Mouse (Mus musculus) brain, embryonic 18.5 days (tissue): ENCODE measurements at regions not wholly inside any gene's neighbourhood (a gene's known extent, or its start where the extent isn't known, plus 50 kb on each side); places are given as distances from the start of the nearest gene placed in this dataset.

Source experiments
- DNase-seq: peaks from one replicate; pipeline ENCODE4 v3.0.0-alpha.2; 2012; ENCODE audit warnings: low read depth, low spot score

DNA sequence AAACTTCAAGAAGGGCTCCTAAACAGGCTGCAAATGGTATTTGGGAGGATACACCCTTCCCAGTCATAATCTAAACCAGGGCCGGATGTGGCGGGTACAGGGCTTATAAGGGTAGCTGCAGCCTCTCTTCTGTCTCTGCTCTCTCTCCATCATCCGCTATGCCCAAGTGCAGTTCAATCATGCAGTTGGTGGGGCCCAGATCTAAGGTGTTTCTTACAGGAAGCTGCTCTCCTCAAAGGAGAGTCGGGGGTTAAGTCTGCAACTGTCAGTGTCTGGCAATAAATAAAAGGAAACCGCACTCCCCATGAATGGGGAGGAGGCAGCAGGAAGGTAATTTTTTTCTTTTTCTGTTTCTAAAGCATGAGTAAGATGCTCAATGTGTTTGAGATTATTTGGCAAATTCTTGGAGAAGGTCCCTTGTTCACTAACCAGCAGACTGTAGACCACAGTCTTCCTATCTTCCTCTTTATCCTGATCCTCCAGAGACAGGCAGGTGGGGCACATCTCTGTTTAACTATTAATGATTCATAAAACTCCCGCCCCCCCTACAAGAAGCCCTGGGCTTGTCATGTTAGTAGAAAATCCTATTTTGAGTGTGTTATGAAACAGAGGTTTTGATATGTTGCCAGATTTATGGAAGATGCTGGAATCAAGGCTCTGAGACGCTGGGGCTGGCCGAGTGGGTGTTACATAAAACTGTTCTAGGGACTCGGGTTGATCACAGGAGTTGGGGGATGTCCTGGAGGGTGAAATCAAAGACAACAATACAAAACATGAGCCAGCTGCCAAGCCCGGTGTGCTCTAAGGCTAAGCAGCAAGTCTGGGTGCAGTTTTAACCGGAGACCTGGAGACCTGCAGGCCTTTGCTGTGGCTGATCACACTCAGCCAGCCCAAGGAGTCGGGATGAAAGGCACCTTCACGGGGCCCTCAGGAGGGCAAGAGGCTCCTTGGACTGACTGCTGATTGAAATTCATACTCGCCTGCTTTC is 69.3 kb upstream of the Irf2bp2 start:
- DNase-seq, result no peak

DNA sequence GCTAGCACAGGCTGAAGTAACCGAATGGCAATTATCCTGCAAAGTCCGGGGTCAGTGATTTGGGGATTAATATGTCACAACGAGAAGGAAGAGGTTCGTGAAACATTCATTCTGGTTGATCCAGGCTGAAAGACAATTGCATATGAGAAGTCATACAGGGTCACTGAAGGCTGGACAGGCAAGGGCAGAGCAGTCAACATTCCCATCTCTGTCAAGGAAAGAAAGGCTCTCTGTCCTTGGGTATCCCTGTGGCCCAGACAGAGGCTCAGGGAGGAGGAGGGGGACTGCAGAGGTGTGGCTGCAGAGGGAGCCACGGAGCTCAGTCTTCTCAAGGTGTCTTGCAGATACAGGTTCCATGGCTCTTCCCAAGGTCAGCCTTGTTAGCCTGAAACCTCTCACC is 68.4 kb upstream of the Irf2bp2 start:
- DNase-seq, result no peak

DNA sequence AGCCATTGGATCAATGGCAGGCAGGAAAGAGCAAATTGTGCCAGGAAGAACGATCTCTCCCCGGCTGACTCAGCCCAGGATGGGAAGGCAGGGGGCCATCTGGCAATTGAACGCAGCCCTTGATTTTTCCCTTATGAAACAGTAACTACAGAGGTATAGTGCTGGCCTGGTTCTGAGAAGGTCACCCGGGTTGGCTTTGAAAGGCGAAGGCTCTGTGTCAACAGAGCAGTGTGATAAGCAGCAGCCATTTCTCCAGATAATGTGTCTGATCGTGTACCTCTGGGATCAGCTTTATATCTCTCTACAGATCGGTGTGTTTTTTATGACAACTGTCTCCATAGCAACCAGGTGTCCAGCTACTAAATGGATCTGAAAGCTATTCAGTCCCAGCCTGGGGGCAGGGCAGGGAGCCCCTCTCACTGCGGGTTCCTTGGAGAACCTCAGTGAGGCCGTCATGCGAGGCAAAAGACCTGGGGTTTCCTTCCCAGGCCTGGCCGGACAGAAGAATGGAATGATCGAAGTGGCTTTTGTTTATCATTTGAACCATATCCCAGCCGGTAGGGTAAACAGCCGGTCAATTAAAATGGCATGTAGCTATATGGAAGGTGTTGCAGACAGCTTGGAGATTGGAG is 67.8 kb upstream of the Irf2bp2 start:
- DNase-seq, result no peak

DNA sequence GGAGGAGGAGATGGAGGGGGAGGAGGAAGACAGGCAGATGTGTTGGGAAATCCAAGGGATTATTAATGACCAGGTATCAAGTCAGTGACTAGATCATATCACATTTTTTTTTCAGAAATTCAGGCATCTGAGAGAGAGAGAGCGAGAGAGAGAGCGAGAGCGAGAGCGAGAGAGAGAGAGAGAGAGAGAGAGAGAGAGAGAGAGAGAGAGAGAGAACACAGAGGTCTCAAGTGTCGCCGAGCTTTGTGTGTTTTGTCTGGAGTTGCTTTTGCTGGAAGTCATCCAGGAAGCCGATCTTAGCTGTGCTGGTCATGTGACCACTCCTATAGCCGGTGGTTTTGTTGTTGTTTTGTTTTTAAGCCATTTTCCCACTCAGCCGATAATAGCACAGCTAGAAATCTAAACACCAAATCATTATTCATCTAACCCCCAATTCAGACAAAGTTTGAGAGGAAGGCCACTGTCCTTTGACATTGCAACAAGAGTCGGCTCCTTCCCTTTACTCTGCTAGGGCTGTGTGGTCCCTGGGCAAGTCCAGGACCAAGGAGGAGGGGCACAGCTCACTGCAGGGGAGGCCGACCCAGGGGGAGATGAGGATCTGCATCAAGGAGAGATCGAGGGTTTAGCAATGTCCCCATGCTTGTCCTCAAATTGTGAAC is 67.0 kb upstream of the Irf2bp2 start:
- DNase-seq, result no peak

DNA sequence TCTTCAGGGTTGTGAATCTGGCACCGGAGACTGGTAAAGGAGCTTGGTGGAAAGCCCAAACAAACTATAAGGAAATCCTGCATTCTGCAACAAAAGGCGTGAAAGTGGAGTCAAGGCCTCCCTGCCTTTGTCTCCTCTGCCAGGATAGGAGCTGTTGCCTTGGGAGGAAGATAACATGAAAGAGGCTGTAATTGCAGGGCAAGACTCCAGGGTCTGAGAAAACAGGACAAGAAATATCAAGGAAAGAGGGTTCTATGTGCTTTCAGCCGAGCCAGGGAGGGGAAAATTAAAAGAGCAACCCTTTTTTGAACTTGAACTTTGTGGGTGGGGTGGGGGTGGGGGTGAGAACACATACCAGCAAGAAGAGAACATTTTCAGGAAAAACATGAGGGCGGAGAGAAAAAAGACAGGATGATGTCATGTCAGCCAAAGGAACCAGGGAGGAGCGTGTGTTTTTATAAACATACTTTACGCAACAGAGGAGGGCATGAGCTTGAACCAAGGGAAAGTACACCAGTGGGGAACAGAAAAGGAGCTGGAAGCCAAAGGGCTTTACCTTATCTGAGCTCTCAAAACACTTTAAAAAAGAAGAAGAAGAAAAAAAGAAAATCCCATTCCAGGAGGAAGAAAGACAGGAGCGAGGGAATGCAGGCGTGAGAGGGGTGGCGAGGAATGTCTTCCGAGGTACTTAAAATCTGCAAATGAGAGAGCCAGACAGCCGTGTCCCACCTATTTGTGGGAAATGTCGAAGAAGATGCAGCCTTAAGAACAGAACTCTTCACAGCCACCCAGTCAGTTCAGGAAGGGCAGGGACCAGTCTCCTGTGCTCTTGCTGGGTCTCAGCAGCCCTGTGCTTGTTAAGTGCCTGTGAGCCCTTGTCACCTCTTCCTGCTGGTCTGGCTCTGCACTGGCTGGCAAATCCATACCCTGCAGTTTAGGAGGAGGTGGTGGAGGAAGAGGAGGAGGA is 66.2 kb upstream of the Irf2bp2 start:
- no peak for DNase-seq

DNA sequence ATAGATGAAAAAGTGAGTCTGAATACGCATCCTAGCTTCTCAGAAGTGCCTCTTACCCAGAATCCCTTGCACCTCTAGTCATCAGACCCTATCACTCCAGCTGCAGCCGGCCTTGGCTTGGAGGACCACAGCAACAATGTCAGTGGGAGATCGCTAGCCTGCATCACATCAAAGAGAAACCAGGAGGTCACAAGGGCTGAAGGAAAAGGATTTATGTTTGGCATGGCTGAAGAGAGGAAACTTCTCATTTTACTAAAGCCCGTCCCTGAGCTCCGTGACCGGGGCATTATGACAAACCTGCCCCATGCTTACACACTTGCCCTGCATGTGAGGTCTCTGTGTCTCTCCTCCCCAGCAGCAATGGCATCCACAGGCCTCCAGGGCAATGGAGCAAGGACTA is 63.8 kb upstream of the Irf2bp2 start:
- DNase-seq, result no peak

DNA sequence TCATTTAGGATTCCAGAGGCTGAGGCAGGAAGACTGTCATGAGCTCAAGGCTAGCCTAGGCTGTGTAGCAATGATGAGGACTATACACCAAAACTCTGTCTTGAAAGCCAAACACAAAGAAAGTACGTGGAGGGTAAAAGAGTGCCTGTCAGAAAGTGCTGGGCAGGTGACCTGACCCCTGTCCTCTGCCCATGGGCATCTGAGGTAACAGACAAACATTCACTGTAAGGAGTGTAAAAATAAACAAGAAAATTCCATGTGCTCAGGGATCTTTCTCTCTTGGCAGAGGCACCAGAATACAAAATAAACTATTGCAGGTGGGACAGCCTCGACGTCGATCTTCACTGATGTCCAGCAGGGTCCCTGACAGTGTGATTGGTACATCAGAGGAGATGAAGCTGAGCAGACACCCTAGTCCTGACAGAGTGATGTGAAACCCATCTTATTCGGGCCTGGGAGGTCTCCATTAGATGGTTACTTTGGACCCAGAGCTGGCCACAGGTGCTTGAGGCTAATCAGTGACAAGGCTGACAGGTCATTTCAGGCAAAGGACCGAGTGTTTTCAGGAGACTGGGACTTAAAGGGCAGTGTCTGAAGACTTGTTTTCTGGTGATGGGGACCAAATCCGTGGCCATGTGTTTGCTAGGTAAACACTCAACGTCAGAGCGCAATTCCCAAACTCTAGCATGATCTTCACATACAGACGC is 62.9 kb upstream of the Irf2bp2 start:
- no peak for DNase-seq

DNA sequence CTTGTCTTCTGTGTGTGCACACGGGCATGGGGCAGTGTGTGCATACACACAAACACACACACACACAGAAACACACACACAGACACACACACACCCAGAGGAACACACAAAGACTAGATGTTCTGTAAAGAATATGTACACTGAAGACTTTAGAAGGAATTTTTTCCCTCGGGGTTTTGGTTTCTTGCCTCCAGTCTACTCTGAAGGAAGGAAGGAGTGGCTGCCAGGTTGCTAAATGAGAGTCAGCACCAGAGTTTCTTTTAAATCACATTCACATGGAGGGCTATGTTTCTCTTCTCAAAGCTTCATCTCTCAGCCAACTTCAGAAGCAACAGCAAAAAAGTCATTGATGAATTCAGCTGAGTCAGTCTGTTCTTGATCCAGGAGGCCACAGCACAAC is 61.8 kb upstream of the Irf2bp2 start:
- DNase-seq, result no peak

DNA sequence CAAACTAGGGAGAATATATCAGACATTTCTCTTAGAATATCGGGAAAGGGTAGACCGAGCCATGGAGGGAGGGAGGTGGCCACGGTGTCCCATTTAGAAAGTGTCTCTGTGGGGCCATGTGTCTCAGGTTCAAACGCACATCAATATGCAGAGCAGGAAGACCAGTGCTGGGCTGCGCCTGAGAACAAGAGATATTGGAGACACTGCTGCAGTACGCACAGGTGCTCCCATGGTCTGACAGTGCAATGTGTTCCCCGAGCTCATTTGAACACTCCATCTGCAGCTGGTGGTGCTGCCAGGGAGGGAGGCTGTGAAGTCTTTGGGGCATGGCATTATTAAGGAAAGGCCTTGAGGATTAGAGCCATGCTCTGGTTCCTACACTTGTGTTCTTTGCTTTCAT is 60.6 kb upstream of the Irf2bp2 start:
- DNase-seq, result no peak

DNA sequence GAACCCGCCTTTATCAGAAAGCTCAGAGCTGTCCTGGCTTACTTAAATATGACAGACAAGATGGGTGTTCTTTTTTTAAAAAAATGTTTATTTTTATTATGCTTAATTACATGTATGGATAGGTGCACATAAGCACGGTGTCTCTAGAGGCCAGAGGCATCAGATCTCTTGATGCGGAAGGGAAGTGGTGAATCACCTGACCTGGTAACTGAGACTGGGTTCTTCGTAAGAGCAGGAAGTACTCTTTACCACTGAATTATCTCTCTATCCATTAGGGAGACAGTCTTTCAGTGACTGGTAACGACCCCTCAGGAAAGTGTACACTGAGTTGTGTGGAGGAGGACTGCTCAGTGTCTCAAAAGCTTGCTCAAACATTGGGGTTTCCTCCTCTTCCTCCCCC is 58.4 kb upstream of the Irf2bp2 start:
- DNase-seq, result no peak

DNA sequence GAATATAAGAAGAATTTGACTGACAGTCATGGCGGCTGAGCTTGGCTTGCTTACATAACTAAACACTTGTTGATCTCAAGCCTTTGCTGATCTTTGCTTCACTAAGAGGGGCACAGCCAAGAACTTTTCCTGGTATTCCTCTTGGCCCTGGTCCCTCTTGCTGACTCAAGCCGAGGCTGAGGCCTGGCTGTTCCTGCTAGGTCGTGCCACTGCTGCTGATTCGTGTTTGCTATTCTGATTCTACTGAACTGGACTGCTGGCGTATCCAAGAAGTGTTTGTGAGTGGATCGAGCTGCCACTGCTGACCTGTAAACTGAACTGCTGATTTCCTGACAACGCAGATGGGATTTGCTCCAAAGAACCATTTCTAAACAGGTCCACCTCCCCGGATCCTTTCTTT is 57.2 kb upstream of the Irf2bp2 start:
- no peak for DNase-seq

DNA sequence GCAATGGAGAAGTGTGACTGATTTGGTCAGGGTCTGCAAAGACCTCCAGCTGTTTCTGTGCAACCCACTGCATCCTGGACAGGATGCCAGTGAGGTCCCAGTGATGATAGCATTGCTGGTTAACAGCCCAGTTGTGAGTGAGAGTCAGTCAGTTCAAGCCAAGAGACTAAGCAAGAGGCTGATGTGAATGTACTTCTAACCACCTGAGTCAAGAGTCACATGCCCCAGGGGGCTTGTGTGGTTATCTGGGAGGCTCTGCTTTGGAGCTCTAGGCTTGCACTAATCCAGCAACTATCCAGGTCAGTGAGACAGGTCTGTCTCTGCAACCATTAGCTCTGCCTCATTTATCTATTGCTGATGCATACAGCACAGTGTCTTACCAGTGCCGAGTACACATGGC is 55.5 kb upstream of the Irf2bp2 start:
- no peak for DNase-seq

DNA sequence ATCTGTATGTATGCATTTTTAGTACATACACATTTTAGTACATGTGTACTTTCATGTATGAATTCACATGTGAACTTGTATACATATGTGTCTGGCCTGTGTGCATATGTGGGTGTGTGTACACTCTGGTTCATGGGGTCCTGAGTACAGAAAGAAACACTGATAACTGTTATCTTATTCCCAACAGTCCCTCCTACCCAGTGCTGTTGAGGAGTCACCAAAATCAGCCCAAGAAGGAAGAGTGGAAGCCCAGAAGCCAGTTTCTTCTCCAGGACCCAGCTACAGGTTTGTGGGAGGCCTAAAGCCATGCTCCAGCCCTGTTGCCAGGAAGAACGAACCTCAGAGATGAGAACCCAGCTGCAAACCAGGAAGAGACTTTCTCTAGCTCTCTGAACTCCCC is 53.6 kb upstream of the Irf2bp2 start:
- no peak for DNase-seq

DNA sequence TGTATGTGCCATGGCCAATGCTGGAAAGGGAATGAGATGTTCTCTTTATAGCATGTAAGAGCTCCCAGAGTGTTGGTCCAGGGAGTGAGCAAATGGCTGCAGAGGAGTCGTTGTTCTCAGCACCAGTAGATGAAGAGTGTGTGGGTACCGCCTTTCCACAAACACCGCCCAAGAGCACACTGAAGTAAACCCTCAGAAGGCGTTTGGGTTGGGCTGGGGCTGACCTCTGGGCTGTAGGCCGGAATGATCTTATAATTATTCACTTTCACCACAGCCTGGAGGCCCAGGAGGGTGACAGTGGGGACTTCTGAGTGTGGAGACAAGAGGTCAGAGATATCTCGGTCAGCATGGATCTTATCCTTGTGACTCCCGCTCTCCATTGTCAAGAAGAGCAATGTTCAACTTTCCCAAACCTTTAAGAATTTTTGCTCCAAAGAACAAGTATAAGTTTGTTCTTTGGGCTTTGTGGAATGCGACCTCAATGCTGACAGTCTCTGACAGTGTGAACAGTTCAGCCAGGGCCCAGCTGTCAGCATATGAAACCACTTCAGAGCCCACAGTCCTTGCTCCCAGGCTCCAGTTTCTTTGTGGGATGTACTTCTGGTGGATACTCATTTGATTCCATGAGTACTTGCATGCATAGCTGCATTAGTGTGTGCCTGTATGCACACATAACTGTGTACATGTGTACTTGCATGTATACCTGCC is 53.0 kb upstream of the Irf2bp2 start:
- DNase-seq, result no peak

DNA sequence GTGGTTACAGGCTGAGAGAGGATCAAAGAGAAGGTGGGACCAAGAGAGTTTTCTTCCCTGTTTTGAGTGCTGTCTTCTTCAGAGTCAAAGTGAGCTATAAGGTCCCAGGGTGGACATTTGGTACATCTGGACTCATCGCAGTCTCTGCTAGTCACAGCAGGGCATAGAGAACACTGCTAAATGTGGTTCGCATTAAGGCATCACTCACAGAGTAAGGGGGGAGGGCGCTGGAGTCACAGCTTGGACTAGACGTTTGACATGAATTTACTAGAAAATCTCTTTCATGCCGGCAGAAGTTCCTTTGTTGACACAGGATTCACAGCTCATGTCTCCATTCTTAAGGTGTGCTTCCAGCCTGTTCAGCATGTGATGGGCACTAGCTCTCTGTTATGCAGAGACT is 50.4 kb upstream of the Irf2bp2 start:
- no peak for DNase-seq
